Mouse (Mus musculus): ENCODE measurements around the gene Cep131. TPM values are rescaled to one million over a fixed set of nuclear protein-coding genes. Genes with fewer than 3 reads are reported as not detected.

The Cep131 gene
- total and polyA plus RNA-seq, 3 experiments, result 7.9 to 26.2 (median 10.4) TPM

- Histone ChIP-seq H3K9me3 (replicated peaks) (no peaks in the 10 kb centered on the region), H3K4me3 (ENCODE audit: low read depth, low read length) (no peak overlapping the region), H3K27me3 (ENCODE audit: insufficient read depth, low read length) (peaks cover 30% of the 10 kb centered on the region), H3K4me1 (ENCODE audit: insufficient read depth, low read depth, low read length) (peaks cover 7% of the 10 kb centered on the region), H3K36me3 (replicated peaks) (peaks cover 47% of the 10 kb centered on the region)
- no peak for ATAC-seq (ENCODE audit: extremely low read depth, insufficient number of reproducible peaks, low FRiP score, poor library complexity, severe bottlenecking)
- DNase-seq (ENCODE audit: low spot score), result no peak
- no peak for TF ChIP-seq TAL1 (conservative IDR thresholded peaks at IDR 0.05; ENCODE audit: low read depth, low read length)
- no peak for TF ChIP-seq GATA1 (IDR thresholded peaks at IDR 0.05; ENCODE audit: borderline replicate concordance, low read length)
- TF ChIP-seq GATA2 (IDR thresholded peaks at IDR 0.05; ENCODE audit: borderline replicate concordance, low read depth, low read length), result no peak
- no peak for TF ChIP-seq CTCF (IDR thresholded peaks at IDR 0.05; ENCODE audit: low read depth, low read length)
- TF ChIP-seq POLR2AphosphoS5 (IDR thresholded peaks at IDR 0.05; ENCODE audit: insufficient replicate concordance, low read depth, low read length), result no peak
These were observed 23.3 kb downstream of the Cep131 start for GRCm38 (mm10) chr11:120063326-120063725.

- DNase-seq (ENCODE audit: low spot score), result no peak
- no peak for ATAC-seq (ENCODE audit: extremely low read depth, insufficient number of reproducible peaks, low FRiP score, poor library complexity, severe bottlenecking)
- TF ChIP-seq GATA2 (IDR thresholded peaks at IDR 0.05; ENCODE audit: borderline replicate concordance, low read depth, low read length) (no peak), GATA1 (IDR thresholded peaks at IDR 0.05; ENCODE audit: borderline replicate concordance, low read length) (no peak), TAL1 (conservative IDR thresholded peaks at IDR 0.05; ENCODE audit: low read depth, low read length) (no peak), CTCF (IDR thresholded peaks at IDR 0.05; ENCODE audit: low read depth, low read length) (no peak), POLR2AphosphoS5 (IDR thresholded peaks at IDR 0.05; ENCODE audit: insufficient replicate concordance, low read depth, low read length) (no peak)
- H3K36me3 ChIP-seq (replicated peaks), result peaks cover 20% of the 10 kb centered on the region
- no peak overlapping the region for H3K4me3 ChIP-seq (ENCODE audit: low read depth, low read length)
- peaks cover 48% of the 10 kb centered on the region for H3K27me3 ChIP-seq (ENCODE audit: insufficient read depth, low read length)
- peaks cover 5% of the 10 kb centered on the region; the same call in 1 of the 2 replicates for H3K4me1 ChIP-seq (ENCODE audit: insufficient read depth, low read depth, low read length)
- H3K9me3 ChIP-seq (replicated peaks), result no peaks in the 10 kb centered on the region
These were observed 26.0 kb downstream of the Cep131 start for GRCm38 (mm10) chr11:120060634-120061033.

- no peak for DNase-seq (ENCODE audit: low spot score)
These were observed 30.5 kb downstream of the Cep131 start for GRCm38 (mm10) chr11:120055953-120056732.

GRCm38 (mm10) chr11:120053846-120054245 lies 32.8 kb downstream of the Cep131 start:
- Histone ChIP-seq H3K9me3 (replicated peaks) (no peaks in the 10 kb centered on the region), H3K36me3 (replicated peaks) (no peaks in the 10 kb centered on the region), H3K4me3 (ENCODE audit: low read depth, low read length) (no peak overlapping the region), H3K27me3 (ENCODE audit: insufficient read depth, low read length) (peaks cover 42% of the 10 kb centered on the region), H3K4me1 (ENCODE audit: insufficient read depth, low read depth, low read length) (no peaks in the 10 kb centered on the region)
- TF ChIP-seq POLR2AphosphoS5 (IDR thresholded peaks at IDR 0.05; ENCODE audit: insufficient replicate concordance, low read depth, low read length) (no peak), CTCF (IDR thresholded peaks at IDR 0.05; ENCODE audit: low read depth, low read length) (no peak), GATA2 (IDR thresholded peaks at IDR 0.05; ENCODE audit: borderline replicate concordance, low read depth, low read length) (no peak), TAL1 (conservative IDR thresholded peaks at IDR 0.05; ENCODE audit: low read depth, low read length) (no peak), GATA1 (IDR thresholded peaks at IDR 0.05; ENCODE audit: borderline replicate concordance, low read length) (no peak)
- DNase-seq (ENCODE audit: low spot score) (no peak), ATAC-seq (ENCODE audit: extremely low read depth, insufficient number of reproducible peaks, low FRiP score, poor library complexity, severe bottlenecking) (no peak)

More at GRCm38 (mm10) chr11:120055953-120056732, 30.5 kb downstream of the Cep131 start:
- no peak overlapping the region for H3K4me3 ChIP-seq (ENCODE audit: low read depth, low read length)
- no peaks in the 10 kb centered on the region for H3K9me3 ChIP-seq (replicated peaks)
- H3K27me3 ChIP-seq (ENCODE audit: insufficient read depth, low read length), result peaks cover 55% of the 10 kb centered on the region
- no peaks in the 10 kb centered on the region for H3K4me1 ChIP-seq (ENCODE audit: insufficient read depth, low read depth, low read length)
- ATAC-seq (ENCODE audit: extremely low read depth, insufficient number of reproducible peaks, low FRiP score, poor library complexity, severe bottlenecking), result no peak
- no peak for TF ChIP-seq GATA2 (IDR thresholded peaks at IDR 0.05; ENCODE audit: borderline replicate concordance, low read depth, low read length)
- no peak for TF ChIP-seq TAL1 (conservative IDR thresholded peaks at IDR 0.05; ENCODE audit: low read depth, low read length)
- no peak for TF ChIP-seq CTCF (IDR thresholded peaks at IDR 0.05; ENCODE audit: low read depth, low read length)
- no peak for TF ChIP-seq POLR2AphosphoS5 (IDR thresholded peaks at IDR 0.05; ENCODE audit: insufficient replicate concordance, low read depth, low read length)
- TF ChIP-seq GATA1 (IDR thresholded peaks at IDR 0.05; ENCODE audit: borderline replicate concordance, low read length), result no peak
- H3K36me3 ChIP-seq (replicated peaks), result no peaks in the 10 kb centered on the region

GRCm38 (mm10) chr11:120052274-120052673 lies 34.4 kb downstream of the Cep131 start:
- DNase-seq (ENCODE audit: low spot score), result no peak
- H3K4me3 ChIP-seq (ENCODE audit: low read depth, low read length), result no peak overlapping the region
- H3K27me3 ChIP-seq (ENCODE audit: insufficient read depth, low read length), result peaks cover 33% of the 10 kb centered on the region
- no peak for ATAC-seq (ENCODE audit: extremely low read depth, insufficient number of reproducible peaks, low FRiP score, poor library complexity, severe bottlenecking)
- H3K4me1 ChIP-seq (ENCODE audit: insufficient read depth, low read depth, low read length), result no peaks in the 10 kb centered on the region; the same call in 1 of the 2 replicates
- TF ChIP-seq GATA1 (IDR thresholded peaks at IDR 0.05; ENCODE audit: borderline replicate concordance, low read length), result no peak
- no peak for TF ChIP-seq CTCF (IDR thresholded peaks at IDR 0.05; ENCODE audit: low read depth, low read length)
- TF ChIP-seq TAL1 (conservative IDR thresholded peaks at IDR 0.05; ENCODE audit: low read depth, low read length), result no peak
- TF ChIP-seq GATA2 (IDR thresholded peaks at IDR 0.05; ENCODE audit: borderline replicate concordance, low read depth, low read length), result no peak
- no peak for TF ChIP-seq POLR2AphosphoS5 (IDR thresholded peaks at IDR 0.05; ENCODE audit: insufficient replicate concordance, low read depth, low read length)
- no peaks in the 10 kb centered on the region for H3K36me3 ChIP-seq (replicated peaks)
- no peaks in the 10 kb centered on the region for H3K9me3 ChIP-seq (replicated peaks)

GRCm38 (mm10) chr11:120051124-120051811 lies 35.4 kb downstream of the Cep131 start:
- Histone ChIP-seq H3K4me3 (ENCODE audit: low read depth, low read length) (no peak overlapping the region), H3K27me3 (ENCODE audit: insufficient read depth, low read length) (peaks cover 29% of the 10 kb centered on the region), H3K36me3 (replicated peaks) (no peaks in the 10 kb centered on the region), H3K4me1 (ENCODE audit: insufficient read depth, low read depth, low read length) (no peaks in the 10 kb centered on the region; the same call in 1 of the 2 replicates), H3K9me3 (replicated peaks) (no peaks in the 10 kb centered on the region)
- DNase-seq (ENCODE audit: low spot score) (no peak), ATAC-seq (ENCODE audit: extremely low read depth, insufficient number of reproducible peaks, low FRiP score, poor library complexity, severe bottlenecking) (no peak)
- TF ChIP-seq POLR2AphosphoS5 (IDR thresholded peaks at IDR 0.05; ENCODE audit: insufficient replicate concordance, low read depth, low read length) (no peak), TAL1 (conservative IDR thresholded peaks at IDR 0.05; ENCODE audit: low read depth, low read length) (no peak), CTCF (IDR thresholded peaks at IDR 0.05; ENCODE audit: low read depth, low read length) (no peak), GATA2 (IDR thresholded peaks at IDR 0.05; ENCODE audit: borderline replicate concordance, low read depth, low read length) (no peak), GATA1 (IDR thresholded peaks at IDR 0.05; ENCODE audit: borderline replicate concordance, low read length) (no peak)
